Mouse (Mus musculus): ENCODE measurements around the gene Rassf5. TPM values are rescaled to one million over a fixed set of nuclear protein-coding genes. Genes with fewer than 3 reads are reported as not detected.

The Rassf5 gene
- polyA plus RNA-seq, 1 experiment from 2014 or later = 7.1 TPM

DNA sequence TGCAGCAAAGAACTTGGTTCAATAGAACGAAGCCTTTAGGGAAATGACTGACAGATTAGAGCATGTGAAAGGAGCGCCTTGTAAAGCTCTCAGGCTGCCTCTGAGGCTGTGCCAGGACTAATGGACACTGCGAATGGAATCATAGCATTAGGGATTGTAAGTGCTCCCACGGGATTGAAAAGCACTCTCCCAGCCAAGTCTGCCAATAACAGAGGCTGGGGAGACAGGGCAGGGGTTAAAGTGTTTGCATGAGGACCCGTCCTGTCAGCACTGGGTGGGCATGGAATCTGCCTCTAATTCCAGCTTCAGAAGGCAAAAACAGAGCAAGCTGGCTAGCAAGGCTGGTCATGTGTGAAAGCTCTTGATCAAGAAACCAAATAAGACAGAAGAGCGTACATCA lies 110.8 kb downstream of the Rassf5 start:
- Histone ChIP-seq H3K4me2 (ENCODE audit: low read depth, low read length) (no peak overlapping the region), H3K9me3 (replicated peaks; ENCODE audit: control insufficient read depth, low read length) (no peaks in the 10 kb centered on the region), H3K4me1 (ENCODE audit: control insufficient read depth, insufficient read depth, low read length) (0 out of 2 replicates have a peak, but pooled peaks cover 2% of the 10 kb centered on the region), H3K36me3 (ENCODE audit: control insufficient read depth, insufficient read depth, low read length) (no peaks in the 10 kb centered on the region), H3K27ac (ENCODE audit: low read length) (no peak overlapping the region), H3K27me3 (ENCODE audit: control insufficient read depth, insufficient read depth, low read length) (no peaks in the 10 kb centered on the region), H3K4me3 (replicated peaks; ENCODE audit: low read length) (no peak overlapping the region), H3K9ac (ENCODE audit: low read length) (no peak overlapping the region)
- ATAC-seq (ENCODE audit: insufficient read depth, low FRiP score) = no peak
- 68% methylated on average over 6 of the region's 6 CpGs for WGBS

Other genes with a start within 250 kb of the Rassf5 start
- gene Il10, start 225.4 kb downstream of the Rassf5 start, polyA plus RNA-seq (2015; fragmentation: Nextera tagmentation; extraction: Ambion mirVana) = not detected in 2 replicates
- gene Mapkapk2, start 147.4 kb downstream of the Rassf5 start, polyA plus RNA-seq (2015; fragmentation: Nextera tagmentation; extraction: Ambion mirVana) = 16.6 and 18.0 TPM in 2 replicates
- gene Dyrk3, start 106.9 kb downstream of the Rassf5 start, polyA plus RNA-seq (2015; fragmentation: Nextera tagmentation; extraction: Ambion mirVana) = 2.9 and 3.4 TPM in 2 replicates
- gene Eif2d, start 92.1 kb downstream of the Rassf5 start, polyA plus RNA-seq (2015; fragmentation: Nextera tagmentation; extraction: Ambion mirVana) = 62.1 and 64.0 TPM in 2 replicates
- gene Ikbke, start 34.3 kb upstream of the Rassf5 start, polyA plus RNA-seq (2015; fragmentation: Nextera tagmentation; extraction: Ambion mirVana) = 8.1 and 8.5 TPM in 2 replicates

Measured in stomach, embryonic 16.5 days (tissue).